Mouse (Mus musculus) erythroblast, embryonic 14.5 days (primary cell): ENCODE results near the gene Mmp28.

Experiments
- GATA1 ChIP-seq: IDR thresholded peaks from 2 replicates; pipeline ENCODE4 v1.6.1; 2012; ENCODE audit warnings: low read length, inconsistent platforms, mixed read lengths
- TAL1 ChIP-seq: IDR thresholded peaks from 3 replicates; pipeline ENCODE4 v1.6.1; 2012; ENCODE audit warnings: low read length, inconsistent platforms, mixed read lengths

DNA sequence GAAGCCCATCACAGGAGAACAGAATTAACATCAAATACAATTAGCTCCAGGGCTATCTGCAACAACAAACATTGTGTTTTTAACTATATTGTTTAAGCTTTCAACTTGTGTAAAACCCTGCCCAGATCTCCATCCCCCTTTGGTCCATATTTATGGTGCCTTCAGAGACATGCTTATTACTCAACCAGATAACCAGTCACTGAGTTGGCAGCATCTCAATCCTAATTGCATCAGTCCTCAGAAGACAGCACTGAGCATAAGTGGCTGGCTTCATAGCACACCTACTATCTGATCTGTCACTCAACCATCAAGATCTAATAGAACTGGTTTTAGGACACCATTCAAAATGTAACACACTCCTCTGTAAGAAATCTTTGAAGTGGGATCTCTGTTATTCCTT is 46.6 kb upstream of the Mmp28 start:
- TF ChIP-seq GATA1 (no peak), TAL1 (no peak)
